Mouse (Mus musculus) forebrain, embryonic 16.5 days (tissue): ENCODE data around the gene Peg12. TPM values are rescaled to one million over a fixed set of nuclear protein-coding genes. Genes with fewer than 3 reads are reported as not detected.
A peak's percentile ranks its signal among the peaks of the same experiment; 100 is the strongest.

Source experiments
- ATAC-seq: fragments of 200-750 bp; cut with Nextera tagmentation; 2 replicates; pipeline ENCODE4 v1.8.0; 2017; ENCODE audit warnings: mild to moderate bottlenecking, moderate library complexity
- H3K27ac ChIP-seq: fragments of 300-500 bp; sonication (generic); 2 replicates; pipeline ENCODE4 v1.5.1; 2014; ENCODE audit warnings: low read length, control low read depth
- H3K27me3 ChIP-seq: fragments of 300-500 bp; sonication (generic); replicated peaks from 2 replicates; pipeline ENCODE4 v1.6.1; 2014; ENCODE audit warnings: low read length; ENCODE audit not compliant: control insufficient read depth, insufficient read depth
- H3K36me3 ChIP-seq: fragments of 300-500 bp; sonication (generic); 2 replicates; pipeline ENCODE4 v1.6.1; 2014; ENCODE audit not compliant: control insufficient read depth, insufficient read depth
- H3K4me1 ChIP-seq: fragments of 300-500 bp; sonication (generic); replicated peaks from 2 replicates; pipeline ENCODE4 v1.6.1; 2014; ENCODE audit warnings: low read length; ENCODE audit not compliant: control insufficient read depth, insufficient read depth
- H3K4me2 ChIP-seq: fragments of 300-500 bp; sonication (generic); 2 replicates; pipeline ENCODE4 v1.6.1; 2014; ENCODE audit warnings: mild to moderate bottlenecking, low read length, control low read depth
- H3K4me3 ChIP-seq: fragments of 300-500 bp; sonication (generic); replicated peaks from 2 replicates; pipeline ENCODE4 v1.5.1; 2014; ENCODE audit warnings: mild to moderate bottlenecking, low read length, control low read depth
- H3K9ac ChIP-seq: fragments of 300-500 bp; sonication (generic); replicated peaks from 2 replicates; pipeline ENCODE4 v1.6.1; 2014; ENCODE audit warnings: low read depth, low read length, control low read depth
- H3K9me3 ChIP-seq: fragments of 300-500 bp; sonication (generic); 2 replicates; pipeline ENCODE4 v1.6.1; 2016; ENCODE audit warnings: low read length; ENCODE audit not compliant: control insufficient read depth
- WGBS: fragments of 180-500 bp; shearing (Covaris S2); extraction: QIAGEN DNeasy Blood & Tissue Kit; methylation state at CpG from one replicate; pipeline ENCODE4 v1.1.7; 2014; 5-methylcytosine and 5-hydroxymethylcytosine counted together
- polyA plus RNA-seq: library from polyadenylated mRNA; unstranded; fragments of >200 nt; fragmentation: Nextera tagmentation; extraction: Ambion mirVana; gene quantifications from 2 replicates; pipeline ENCODE4 v1.2.1, GENCODE M21; 2015

Peg12 gene
- 16.2 and 16.7 TPM in 2 replicates for polyA plus RNA-seq

DNA sequence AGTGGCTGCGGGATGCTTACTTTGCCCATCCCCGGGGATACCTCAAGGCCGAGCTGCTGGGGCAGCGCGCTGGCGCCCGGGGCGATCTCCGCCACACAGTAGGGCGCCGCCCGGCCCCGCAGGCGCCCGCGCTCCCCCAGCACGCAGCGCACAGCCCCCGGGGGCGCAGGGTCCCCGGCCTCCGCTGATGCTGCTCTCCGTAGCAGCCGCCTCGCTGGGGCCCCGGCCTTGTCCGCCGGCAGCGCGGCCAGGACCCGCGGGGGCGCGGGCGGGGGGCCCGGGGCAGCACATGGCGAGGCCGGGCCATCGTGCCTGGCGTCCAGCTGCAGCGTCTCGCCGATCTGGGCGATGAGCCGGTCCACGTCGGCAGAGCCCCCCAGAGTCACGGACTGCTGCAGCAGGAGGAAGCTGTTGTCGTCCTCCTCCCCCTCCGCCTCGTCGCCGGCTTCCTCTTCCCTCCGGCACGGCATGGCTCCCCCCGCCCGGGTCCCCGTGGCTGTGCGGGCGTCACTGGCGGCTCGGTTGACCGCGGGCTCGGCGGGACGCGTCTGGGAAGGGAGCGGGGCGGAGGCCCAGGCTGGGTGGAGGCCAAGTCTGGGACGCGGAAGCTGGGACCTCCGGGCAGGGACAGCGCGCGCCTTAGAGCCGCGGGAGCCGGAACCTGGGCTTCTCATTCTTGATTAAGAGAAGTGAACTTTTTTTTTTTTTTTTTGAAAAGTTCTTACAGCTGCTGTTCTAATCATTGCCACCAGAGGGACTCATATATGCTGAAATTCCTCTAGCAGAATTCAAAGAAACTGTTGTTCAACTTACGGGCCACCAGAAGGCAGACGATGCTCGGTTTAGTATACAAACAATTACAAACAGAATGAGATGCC is at the start of gene Peg12:
TSS of gene Peg12 (minus strand) at position 633 of the 878 bp plus-strand sequence.
- peaks cover 5% of the 10 kb centered on the region for H3K9me3 ChIP-seq
- 0 out of 2 replicates have a peak, but pooled peaks cover 5% of the 10 kb centered on the region for H3K4me1 ChIP-seq
- H3K4me2 ChIP-seq, result peak within 1 kb of the TSS; percentile 69
- peak within 1 kb of the TSS; percentile 57 for H3K4me3 ChIP-seq
- WGBS, result 24% methylated on average over 67 of the region's 82 CpGs
- no peaks in the 10 kb centered on the region for H3K27me3 ChIP-seq
- H3K9ac ChIP-seq, result peak within 1 kb of the TSS; percentile 60
- no peaks in the 10 kb centered on the region for H3K36me3 ChIP-seq
- ATAC-seq, result peak; percentile 79
- peak within 1 kb of the TSS; percentile 60 for H3K27ac ChIP-seq

DNA sequence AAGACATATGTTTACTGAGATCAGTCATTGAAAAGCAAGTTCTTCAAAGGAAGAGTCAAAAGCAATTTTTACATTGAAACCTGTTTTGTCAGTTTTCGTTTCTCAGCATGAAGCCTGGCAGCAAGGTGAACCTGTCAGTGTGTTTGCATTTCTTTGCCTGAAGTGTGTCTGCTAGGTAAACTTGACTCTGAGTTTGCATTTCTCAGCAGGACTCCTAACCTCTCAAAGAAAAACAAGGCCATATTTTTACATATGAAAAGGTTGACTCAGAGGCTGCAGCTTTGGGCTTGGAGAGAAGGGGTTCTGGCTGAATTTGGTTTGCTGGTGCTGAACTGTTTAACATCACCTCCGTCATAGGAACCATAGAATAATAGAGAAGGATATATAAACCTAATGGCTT is 21.8 kb upstream of the Peg12 start:
- no peak for ATAC-seq
- H3K9me3 ChIP-seq, result no peaks in the 10 kb centered on the region
- no peaks in the 10 kb centered on the region for H3K36me3 ChIP-seq
- H3K9ac ChIP-seq, result no peak overlapping the region
- H3K4me2 ChIP-seq, result no peak overlapping the region
- H3K4me1 ChIP-seq, result no peaks in the 10 kb centered on the region
- 20% methylated on average over 2 of the region's 2 CpGs for WGBS
- no peak overlapping the region for H3K27ac ChIP-seq
- H3K27me3 ChIP-seq, result no peaks in the 10 kb centered on the region
- no peak overlapping the region for H3K4me3 ChIP-seq

DNA sequence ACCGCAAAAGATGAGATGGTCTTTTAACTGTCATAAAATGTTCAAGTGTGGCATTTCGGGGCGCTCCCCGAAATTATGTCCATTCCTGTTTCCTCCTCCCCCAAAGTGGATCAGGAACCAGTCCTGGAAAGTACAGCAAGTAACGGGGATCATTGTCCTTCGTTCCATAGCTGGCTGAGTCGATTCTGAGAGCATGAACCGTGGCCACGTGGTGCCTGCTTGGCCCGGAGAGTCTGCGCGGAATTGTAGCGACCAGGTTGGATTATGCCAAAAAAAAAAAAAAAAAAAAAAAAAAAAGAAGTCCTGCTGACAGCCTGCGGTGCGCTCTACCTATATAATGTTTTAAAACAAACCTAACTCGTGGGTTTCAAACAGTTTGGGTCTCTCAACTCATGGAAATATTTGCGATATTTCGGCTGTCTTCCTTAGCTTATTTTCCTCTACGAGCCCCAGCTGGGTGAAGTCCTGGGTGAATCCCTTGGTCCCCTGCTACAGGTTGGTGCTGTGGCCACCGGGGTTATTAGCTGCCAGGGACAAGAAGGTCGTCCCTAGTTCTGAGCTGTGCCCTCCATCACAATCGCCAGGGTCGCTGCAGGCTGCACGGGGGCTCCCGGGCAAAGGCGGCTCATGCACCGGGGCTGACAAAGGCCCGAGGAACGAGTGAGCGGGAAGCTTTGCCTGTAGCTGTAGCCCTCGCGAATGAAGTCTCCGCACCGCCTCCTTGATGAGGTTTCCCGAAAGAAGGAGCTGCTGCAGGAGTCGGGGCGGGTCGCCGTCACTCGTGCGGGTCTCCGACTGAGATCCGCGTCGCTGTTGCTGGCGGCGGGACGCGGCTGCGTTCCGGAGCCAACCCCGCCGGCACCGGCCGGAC is 1.1 kb downstream of the Peg12 start:
- H3K9ac ChIP-seq, result peak overlapping the region; percentile 60
- H3K4me1 ChIP-seq, result 0 out of 2 replicates have a peak, but pooled peaks cover 5% of the 10 kb centered on the region
- H3K27ac ChIP-seq, result peak overlapping the region; percentile 60
- H3K4me3 ChIP-seq, result peak overlapping the region; percentile 57
- WGBS, result 30% methylated on average over 55 of the region's 55 CpGs
- peak overlapping the region; percentile 69 for H3K4me2 ChIP-seq
- peaks cover 5% of the 10 kb centered on the region for H3K9me3 ChIP-seq
- H3K27me3 ChIP-seq, result no peaks in the 10 kb centered on the region
- H3K36me3 ChIP-seq, result no peaks in the 10 kb centered on the region
- ATAC-seq, result peak; percentile 48

DNA sequence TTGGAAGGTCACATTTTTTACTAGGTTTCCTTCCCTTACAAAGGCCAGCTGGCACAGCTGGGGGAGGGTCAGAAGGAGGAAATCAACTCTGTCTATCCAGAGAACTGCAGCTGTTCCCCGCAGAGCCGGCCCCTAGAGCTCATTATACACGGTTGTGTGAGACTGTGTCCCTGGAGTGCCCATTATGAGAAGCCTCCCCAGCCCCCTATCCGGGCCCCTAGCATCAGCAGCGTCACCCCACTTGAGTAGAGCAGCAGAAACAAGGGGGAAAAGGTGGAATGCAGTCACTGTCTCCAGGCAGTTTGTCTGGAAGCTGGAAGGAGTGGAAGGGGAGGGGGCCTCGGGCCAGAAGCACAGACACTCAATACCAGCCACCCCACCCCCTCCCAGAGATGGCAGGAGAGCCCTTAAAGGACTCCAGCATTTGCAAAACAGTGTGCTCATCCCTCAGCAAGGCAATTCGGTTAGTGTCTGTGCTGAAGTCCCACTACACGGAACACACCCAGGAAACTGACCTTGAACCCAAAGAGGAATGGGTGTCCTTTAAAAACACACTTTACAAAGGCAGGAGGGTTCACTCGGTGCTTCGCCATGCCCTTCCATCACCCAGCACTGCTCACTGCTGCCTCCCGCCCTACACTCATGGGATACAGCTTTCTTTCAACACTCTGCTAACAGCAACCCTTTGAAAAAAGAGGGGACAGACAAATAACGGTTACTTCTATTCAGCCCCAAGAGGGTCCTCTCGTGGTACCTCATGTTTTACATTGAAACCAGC is 1.9 kb downstream of the Peg12 start:
- no peaks in the 10 kb centered on the region for H3K27me3 ChIP-seq
- H3K4me2 ChIP-seq, result peak overlapping the region; percentile 69
- 0 out of 2 replicates have a peak, but pooled peaks cover 5% of the 10 kb centered on the region for H3K4me1 ChIP-seq
- peaks cover 5% of the 10 kb centered on the region for H3K9me3 ChIP-seq
- 35% methylated on average over 13 of the region's 13 CpGs for WGBS
- H3K4me3 ChIP-seq, result peak overlapping the region; percentile 57
- H3K36me3 ChIP-seq, result no peaks in the 10 kb centered on the region
- ATAC-seq, result peak; percentile 66
- peak overlapping the region; percentile 46 for H3K9ac ChIP-seq
- peak overlapping the region; percentile 44 for H3K27ac ChIP-seq

- ATAC-seq, result no peak
- 19% methylated on average over 2 of the region's 2 CpGs for WGBS
Observed at GRCm38 (mm10) chr7:62452353-62452752, 12.0 kb downstream of the Peg12 start.

DNA sequence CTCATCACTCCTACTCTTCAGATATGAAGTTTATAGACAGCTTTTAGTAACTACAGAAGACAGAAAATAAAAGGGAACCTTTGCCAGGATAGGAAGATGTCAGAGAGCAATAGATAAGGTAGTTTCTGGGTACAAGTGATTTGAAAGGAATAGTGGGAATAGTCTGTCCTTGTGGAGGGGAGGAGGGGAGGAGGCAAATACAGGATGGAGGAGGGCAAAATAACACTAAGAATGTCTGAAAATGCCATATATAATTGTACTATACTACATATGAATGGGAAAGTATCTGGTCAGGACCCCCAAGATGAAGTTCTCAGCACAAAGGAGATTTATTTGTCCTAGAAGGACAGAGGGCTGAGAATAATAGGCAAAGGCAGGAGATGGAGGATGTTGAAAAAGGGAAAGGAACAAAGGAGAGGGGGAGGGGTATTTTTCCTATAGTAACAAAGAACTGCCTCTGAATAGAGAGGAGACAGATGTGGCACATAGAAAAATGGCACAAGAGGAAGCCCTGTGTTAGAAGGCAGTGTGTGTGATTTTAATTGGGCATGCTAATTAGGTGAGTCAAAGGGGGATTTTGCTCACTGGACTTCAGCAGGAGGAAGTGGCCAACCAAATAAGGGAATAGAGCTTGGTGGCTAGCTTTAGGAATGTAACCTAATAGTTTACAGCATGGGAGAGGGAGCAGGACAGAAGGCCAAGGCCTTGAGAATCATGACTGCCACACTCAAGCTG is 18.7 kb downstream of the Peg12 start:
- Histone ChIP-seq H3K4me1 (no peaks in the 10 kb centered on the region), H3K9me3 (no peaks in the 10 kb centered on the region), H3K9ac (no peak overlapping the region), H3K4me3 (no peak overlapping the region), H3K27ac (no peak overlapping the region; the same call in 1 of the 2 replicates), H3K36me3 (no peaks in the 10 kb centered on the region), H3K4me2 (no peak overlapping the region), H3K27me3 (no peaks in the 10 kb centered on the region)
- no peak for ATAC-seq

More at GRCm38 (mm10) chr7:62452353-62452752, 12.0 kb downstream of the Peg12 start:
- Histone ChIP-seq H3K9me3 (no peaks in the 10 kb centered on the region), H3K4me3 (no peak overlapping the region), H3K4me2 (no peak overlapping the region), H3K27ac (no peak overlapping the region), H3K9ac (no peak overlapping the region), H3K36me3 (no peaks in the 10 kb centered on the region), H3K4me1 (no peaks in the 10 kb centered on the region), H3K27me3 (no peaks in the 10 kb centered on the region)

GRCm38 (mm10) chr7:62436394-62436793 is 27.9 kb downstream of the Peg12 start:
- ATAC-seq, result no peak

DNA sequence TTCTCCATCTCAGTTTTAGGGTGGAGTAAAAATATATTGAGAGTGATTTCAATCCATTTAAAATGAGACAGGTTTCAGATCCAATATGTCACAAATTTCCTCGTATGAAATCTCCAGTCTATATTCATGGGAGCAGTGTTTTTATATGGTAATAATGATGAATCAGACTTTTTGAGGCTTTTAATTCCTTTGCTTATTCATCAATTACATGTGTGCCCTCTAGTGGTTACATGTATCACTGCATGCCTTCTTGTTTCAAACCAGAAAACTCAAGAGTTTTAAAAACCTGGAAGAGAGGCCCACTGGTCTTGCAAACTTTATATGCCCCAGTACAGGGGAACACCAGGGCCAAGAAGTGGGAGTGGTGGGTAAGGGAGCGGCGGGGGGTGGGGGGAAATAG is 31.1 kb downstream of the Peg12 start:
- Histone ChIP-seq H3K9me3 (no peaks in the 10 kb centered on the region), H3K4me1 (no peaks in the 10 kb centered on the region), H3K27ac (no peak overlapping the region), H3K27me3 (no peaks in the 10 kb centered on the region), H3K4me2 (no peak overlapping the region), H3K4me3 (no peak overlapping the region), H3K36me3 (no peaks in the 10 kb centered on the region), H3K9ac (no peak overlapping the region)
- ATAC-seq, result no peak
- 35% methylated on average over 3 of the region's 3 CpGs for WGBS

More at GRCm38 (mm10) chr7:62436394-62436793, 27.9 kb downstream of the Peg12 start:
- no peak overlapping the region for H3K4me2 ChIP-seq
- H3K27ac ChIP-seq, result no peak overlapping the region
- no peaks in the 10 kb centered on the region for H3K9me3 ChIP-seq
- H3K4me1 ChIP-seq, result no peaks in the 10 kb centered on the region
- WGBS, result 46% methylated on average over 2 of the region's 2 CpGs
- no peak overlapping the region for H3K9ac ChIP-seq
- no peaks in the 10 kb centered on the region for H3K27me3 ChIP-seq
- H3K36me3 ChIP-seq, result no peaks in the 10 kb centered on the region
- H3K4me3 ChIP-seq, result no peak overlapping the region
